Mouse (Mus musculus) liver, embryonic 14.5 days (tissue): ENCODE data around the gene Coasy. TPM values are rescaled to one million over a fixed set of nuclear protein-coding genes. Genes with fewer than 3 reads are reported as not detected.

ENCODE experiments used
- ATAC-seq: fragments of 200-750 bp; cut with Nextera tagmentation; 2 replicates; pipeline ENCODE4 v1.8.0; 2017; ENCODE audit warnings: moderate number of reproducible peaks, mild to moderate bottlenecking, moderate library complexity; ENCODE audit not compliant: insufficient read depth
- DNase-seq, 3 experiments: peaks; one replicate each; pipeline ENCODE4 v3.0.0-alpha.2; 2012 to 2013; ENCODE audit warnings: low read depth in 3 of 3, low spot score in 3 of 3
- H3K27ac ChIP-seq: fragments of 300-500 bp; sonication (generic); 2 replicates; pipeline ENCODE4 v1.5.1; 2014; ENCODE audit warnings: moderate library complexity, mild to moderate bottlenecking, control low read depth, inconsistent platforms
- H3K27me3 ChIP-seq: fragments of 300-500 bp; sonication (generic); 2 replicates; pipeline ENCODE4 v1.6.1; 2014; ENCODE audit warnings: mild to moderate bottlenecking, low read length, moderate library complexity; ENCODE audit not compliant: control insufficient read depth, insufficient read depth
- H3K36me3 ChIP-seq: fragments of 300-500 bp; sonication (generic); replicated peaks from 2 replicates; pipeline ENCODE4 v1.6.1; 2014; ENCODE audit warnings: low read depth; ENCODE audit not compliant: control insufficient read depth, insufficient read depth
- H3K4me1 ChIP-seq, 2 experiments: fragments of 200-500 bp in 1 of 2; fragments of 300-500 bp in 1 of 2; sonication (generic) in 1 of 2; replicated peaks; 2 replicates each; pipeline ENCODE4 v1.6.1; 2012 to 2014; ENCODE audit warnings: antibody characterized with exemption in 1 of 2, inconsistent platforms in 1 of 2, low read length in 1 of 2; ENCODE audit not compliant: control insufficient read depth in 2 of 2, insufficient read depth in 2 of 2
- H3K4me2 ChIP-seq: fragments of 300-500 bp; sonication (generic); 2 replicates; pipeline ENCODE4 v1.6.1; 2014; ENCODE audit warnings: low read depth, mild to moderate bottlenecking, control low read depth, moderate library complexity
- H3K4me3 ChIP-seq, 2 experiments: fragments of 200-500 bp in 1 of 2; fragments of 300-500 bp in 1 of 2; sonication (generic) in 1 of 2; 2 replicates each; pipeline ENCODE4 v1.5.1; 2012 to 2014; ENCODE audit warnings: low read depth in 2 of 2, low read length in 2 of 2, mild to moderate bottlenecking in 2 of 2, control low read depth in 1 of 2, inconsistent platforms in 1 of 2, moderate library complexity in 1 of 2; ENCODE audit not compliant: insufficient read depth in 1 of 2
- H3K9ac ChIP-seq: fragments of 300-500 bp; sonication (generic); replicated peaks from 2 replicates; pipeline ENCODE4 v1.6.1; 2014; ENCODE audit warnings: mild to moderate bottlenecking, control low read depth, moderate library complexity
- H3K9me3 ChIP-seq: fragments of 300-500 bp; sonication (generic); 2 replicates; pipeline ENCODE4 v1.6.1; 2016; ENCODE audit warnings: low read length, mixed read lengths; ENCODE audit not compliant: control insufficient read depth
- CTCF ChIP-seq: IDR thresholded peaks from 2 replicates; pipeline ENCODE4 v1.5.1; 2016; ENCODE audit warnings: antibody characterized with exemption, low read depth, control low read depth
- EP300 ChIP-seq: IDR thresholded peaks from 2 replicates; pipeline ENCODE4 v1.6.1; 2016; ENCODE audit warnings: antibody characterized with exemption, low read depth
- WGBS: fragments of 180-500 bp; shearing (Covaris S2); extraction: QIAGEN DNeasy Blood & Tissue Kit; methylation state at CpG from one replicate; pipeline ENCODE4 v1.1.7; 2014; ENCODE audit not compliant: insufficient replicate concordance; 5-methylcytosine and 5-hydroxymethylcytosine counted together
- polyA plus RNA-seq, 2 experiments: library from polyadenylated mRNA; depleted of rRNA in 1 of 2; stranded (reverse) in 1 of 2; unstranded in 1 of 2; fragments of >200 nt; fragmentation: Nextera tagmentation in 1 of 2; extraction: Ambion mirVana in 1 of 2; gene quantifications; 2 replicates each; pipeline versions ENCODE4 v1.2.1 to v1.2.3; 2012 to 2014

Coasy gene
- polyA plus RNA-seq, 2 experiments, result 16.2 to 17.7 TPM

DNA sequence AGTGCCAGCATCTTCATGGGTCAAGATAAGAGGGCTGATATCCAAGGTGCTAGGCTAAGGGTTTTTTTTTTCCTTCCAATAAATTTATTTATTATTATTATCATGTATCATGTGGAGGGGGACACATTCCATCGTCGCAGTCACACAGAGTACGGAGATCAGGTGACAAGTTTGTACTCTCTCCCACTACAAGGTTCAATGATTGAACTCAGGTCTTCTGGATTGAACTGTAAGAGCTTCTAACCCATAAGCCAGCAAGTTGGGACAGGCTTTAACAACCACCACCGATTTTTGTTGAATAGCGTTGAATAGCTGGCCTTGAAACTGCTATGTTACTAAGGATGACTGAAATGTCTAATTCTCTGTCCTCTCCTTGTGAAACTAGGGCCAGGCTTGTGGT lies 1.9 kb upstream of the Coasy start:
- 58% methylated on average over 5 of the region's 5 CpGs for WGBS
- Histone ChIP-seq H3K4me2 (no peak overlapping the region), H3K27ac (no peak overlapping the region), H3K9ac (no peak overlapping the region), H3K4me1 (peaks cover 15 to 18% of the 10 kb centered on the region in 2 experiments), H3K4me3 (no peak overlapping the region), H3K9me3 (no peaks in the 10 kb centered on the region), H3K27me3 (peaks cover 39% of the 10 kb centered on the region), H3K36me3 (no peaks in the 10 kb centered on the region)
- ATAC-seq (no peak), DNase-seq (no peak)
- TF ChIP-seq EP300 (no peak), CTCF (no peak)

DNA sequence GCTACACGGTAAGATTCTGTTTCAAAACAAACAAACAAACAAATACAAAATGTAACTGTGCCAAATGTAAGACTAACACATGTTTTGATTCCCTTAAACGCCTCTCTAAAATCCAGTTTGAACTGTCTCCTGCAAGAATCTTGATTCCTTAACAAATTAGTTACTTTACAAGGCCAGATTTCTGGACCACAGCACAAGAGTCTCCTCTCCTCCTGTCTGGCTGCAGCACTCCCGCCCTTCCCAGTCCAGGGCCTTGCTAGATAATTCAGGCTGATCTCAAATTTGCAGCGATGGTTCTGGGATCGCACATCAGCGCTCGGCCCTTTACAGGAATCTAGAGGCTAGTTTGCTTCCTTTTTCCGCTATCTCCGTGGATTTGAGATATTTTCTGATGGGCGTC lies 706 bp upstream of the Coasy start:
- Histone ChIP-seq H3K36me3 (no peaks in the 10 kb centered on the region), H3K4me2 (peak overlapping the region; percentile 98), H3K4me1 (peaks cover 21 to 23% of the 10 kb centered on the region in 2 experiments), H3K9ac (peak overlapping the region; percentile 66), H3K27me3 (peaks cover 39% of the 10 kb centered on the region), H3K27ac (peak overlapping the region; percentile 49), H3K4me3 (peak overlapping the region; percentile 81 to 82), H3K9me3 (no peaks in the 10 kb centered on the region)
- ATAC-seq, result no peak
- TF ChIP-seq EP300 (no peak), CTCF (no peak)
- no peak for DNase-seq
- WGBS, result 8% methylated on average over 10 of the region's 10 CpGs

DNA sequence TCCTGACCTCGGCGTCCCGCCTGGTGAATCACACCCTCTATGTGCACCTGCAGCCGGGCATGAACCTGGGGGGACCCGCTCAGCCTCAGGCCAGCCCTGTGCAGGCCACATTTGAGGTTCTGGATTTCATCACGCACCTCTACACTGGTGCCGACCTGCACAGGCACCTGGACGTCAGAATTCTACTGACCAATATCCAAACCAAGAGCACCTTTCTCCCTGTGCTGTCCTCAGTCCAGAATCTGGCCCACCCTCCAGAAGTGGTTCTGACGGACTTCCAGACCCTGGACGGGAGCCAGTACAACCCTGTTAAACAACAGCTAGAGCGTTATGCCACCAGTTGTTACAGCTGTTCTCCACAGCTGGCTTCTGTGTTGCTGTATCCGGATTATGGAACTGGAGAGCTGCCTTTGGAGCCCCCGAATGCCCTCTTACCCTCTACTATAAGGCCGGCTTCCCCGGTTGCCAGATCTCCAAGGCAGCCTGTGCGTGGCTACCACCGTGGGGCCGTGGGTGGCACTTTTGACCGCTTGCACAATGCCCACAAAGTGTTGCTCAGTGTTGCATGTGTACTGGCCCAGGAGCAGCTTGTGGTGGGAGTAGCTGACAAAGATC lies 825 bp downstream of the Coasy start:
- H3K27ac ChIP-seq, result peak overlapping the region; percentile 85
- H3K4me1 ChIP-seq, result peaks cover 23 to 32% of the 10 kb centered on the region in 2 experiments
- peak overlapping the region; percentile 98 for H3K4me2 ChIP-seq
- no peaks in the 10 kb centered on the region for H3K36me3 ChIP-seq
- WGBS, result 31% methylated on average over 19 of the region's 19 CpGs
- no peak for DNase-seq
- H3K27me3 ChIP-seq, result peaks cover 35% of the 10 kb centered on the region
- H3K4me3 ChIP-seq, result peak overlapping the region; percentile 66 to 81
- no peak for ATAC-seq
- peak overlapping the region; percentile 89 for H3K9ac ChIP-seq
- no peaks in the 10 kb centered on the region for H3K9me3 ChIP-seq
- TF ChIP-seq CTCF (no peak), EP300 (no peak)

DNA sequence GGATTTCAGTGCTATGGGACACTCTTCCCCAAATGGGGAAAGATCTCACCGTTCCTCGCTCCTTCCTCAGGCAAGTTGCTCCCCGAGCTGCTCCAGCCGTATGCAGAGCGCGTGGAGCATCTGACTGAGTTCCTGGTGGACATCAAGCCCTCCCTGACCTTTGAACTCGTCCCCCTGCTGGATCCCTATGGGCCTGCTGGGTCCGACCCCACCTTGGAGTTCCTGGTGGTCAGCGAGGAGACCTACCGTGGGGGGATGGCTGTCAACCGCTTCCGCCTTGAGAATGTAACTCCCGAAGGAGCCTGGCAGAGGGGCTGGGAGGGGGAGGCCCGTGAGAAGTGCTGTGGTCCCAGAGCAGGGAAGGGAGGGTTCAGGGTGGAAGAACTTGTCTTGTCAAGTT lies 1.9 kb downstream of the Coasy start:
- TF ChIP-seq EP300 (no peak), CTCF (no peak)
- ATAC-seq, result no peak
- H3K36me3 ChIP-seq, result peaks cover 5% of the 10 kb centered on the region
- no peak overlapping the region for H3K27ac ChIP-seq
- no peak overlapping the region for H3K4me2 ChIP-seq
- H3K9ac ChIP-seq, result no peak overlapping the region
- no peak for DNase-seq
- no peaks in the 10 kb centered on the region for H3K9me3 ChIP-seq
- 82% methylated on average over 14 of the region's 14 CpGs for WGBS
- peaks cover 23 to 32% of the 10 kb centered on the region in 2 experiments for H3K4me1 ChIP-seq
- no peak overlapping the region for H3K4me3 ChIP-seq
- peaks cover 24% of the 10 kb centered on the region for H3K27me3 ChIP-seq

DNA sequence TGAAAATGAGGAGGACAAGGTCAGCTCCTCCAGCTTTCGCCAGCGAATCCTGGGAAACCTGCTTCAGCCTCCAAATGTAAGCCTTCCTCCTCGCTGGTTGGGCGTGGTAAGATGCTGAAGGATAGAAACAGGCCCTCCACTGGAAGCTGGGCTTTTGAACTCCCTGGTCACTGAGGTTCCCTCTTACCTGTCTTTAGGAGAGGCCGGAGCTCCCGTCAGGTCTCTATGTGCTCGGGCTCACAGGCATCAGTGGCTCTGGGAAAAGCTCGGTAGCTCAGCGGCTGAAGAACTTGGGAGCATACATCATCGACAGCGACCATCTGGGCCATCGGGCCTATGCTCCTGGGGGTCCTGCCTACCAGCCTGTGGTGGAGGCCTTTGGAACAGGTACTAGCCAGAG lies 2.4 kb downstream of the Coasy start:
- DNase-seq (no peak), ATAC-seq (no peak)
- H3K4me3 ChIP-seq, result no peak overlapping the region
- no peak overlapping the region for H3K27ac ChIP-seq
- H3K9ac ChIP-seq, result no peak overlapping the region
- H3K4me1 ChIP-seq, result peaks cover 23 to 32% of the 10 kb centered on the region in 2 experiments
- no peaks in the 10 kb centered on the region for H3K9me3 ChIP-seq
- WGBS, result 85% methylated on average over 12 of the region's 12 CpGs
- H3K4me2 ChIP-seq, result no peak overlapping the region
- peaks cover 11% of the 10 kb centered on the region for H3K36me3 ChIP-seq
- H3K27me3 ChIP-seq, result peaks cover 19% of the 10 kb centered on the region
- TF ChIP-seq CTCF, result no peak
- no peak for TF ChIP-seq EP300
